Comparison of ENCODE assay signal across 25 mouse cellular contexts in the genomic region with DNA sequence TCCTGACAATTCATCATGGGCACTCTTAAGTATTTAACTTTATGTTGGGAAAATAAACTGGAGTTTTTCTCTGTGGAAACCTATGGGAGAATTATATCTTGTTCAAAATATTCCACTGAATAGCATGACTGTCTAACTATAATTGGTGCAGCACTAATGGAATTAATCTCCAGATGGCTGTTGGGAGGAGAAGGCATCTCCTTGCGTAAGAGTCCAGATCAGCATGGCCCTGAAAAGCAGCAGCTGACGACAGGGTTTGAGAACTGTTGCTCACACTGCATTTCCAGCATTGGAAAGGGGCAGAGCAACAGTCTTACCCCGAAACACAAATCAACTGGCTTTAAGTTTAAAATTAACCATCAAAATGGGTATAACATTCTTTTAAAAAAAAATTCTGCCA.
DNase-seq lines count a peak whose midpoint lies in the region; ATAC-seq and TF ChIP-seq lines count a peak whose summit lies in the region.
"Had no signal": no experiment of that assay in that cellular context is flagged by ENCODE, and none has a peak within 500 bp of the region (broad histone marks: within the 10 kb centered on the region; RNA-seq: fewer than 3 reads in every experiment).

No protein-coding gene starts in this region.

- no peak for TF ChIP-seq CTCF in hindbrain, postnatal 0 days (IDR thresholded peaks at IDR 0.05; ENCODE audit: low read depth)

- H3K36me3 ChIP-seq in hindbrain, postnatal 0 days (ENCODE audit: insufficient read depth, low read length), result peaks cover 13% of the 10 kb centered on the region; the same call in 1 of the 2 replicates
- H3K36me3 ChIP-seq in hindbrain, embryonic 11.5 days (ENCODE audit: control insufficient read depth, insufficient read depth, low read length), result no peaks in the 10 kb centered on the region
- no peaks in the 10 kb centered on the region for H3K36me3 ChIP-seq in hindbrain, embryonic 16.5 days (ENCODE audit: control insufficient read depth, insufficient read depth, low read length)

- no peak overlapping the region for H3K4me3 ChIP-seq in hindbrain, postnatal 0 days (ENCODE audit: low read length)
- no peak overlapping the region for H3K4me3 ChIP-seq in hindbrain, embryonic 11.5 days (ENCODE audit: low read depth, low read length)
- no peak overlapping the region for H3K4me3 ChIP-seq in hindbrain, embryonic 16.5 days (ENCODE audit: low read length)
- H3K4me3 ChIP-seq: embryonic facial prominence, embryonic 13.5 days; hindbrain, embryonic 13.5 days; intestine, embryonic 15.5 days; limb, embryonic 13.5 days; liver, embryonic 13.5 days; midbrain, embryonic 12.5 days; neural tube, embryonic 15.5 days had no signal

- H3K9me3 ChIP-seq in hindbrain, postnatal 0 days (ENCODE audit: low read length), result no peaks in the 10 kb centered on the region
- H3K9me3 ChIP-seq in hindbrain, embryonic 11.5 days (ENCODE audit: control insufficient read depth, low read length), result no peaks in the 10 kb centered on the region
- no peaks in the 10 kb centered on the region for H3K9me3 ChIP-seq in hindbrain, embryonic 16.5 days (ENCODE audit: control insufficient read depth, low read length)
- H3K9me3 ChIP-seq: embryonic facial prominence, embryonic 13.5 days; hindbrain, embryonic 13.5 days; intestine, embryonic 15.5 days; limb, embryonic 13.5 days; liver, embryonic 13.5 days; midbrain, embryonic 12.5 days; neural tube, embryonic 15.5 days had no signal

- no peak overlapping the region for H3K9ac ChIP-seq in hindbrain, postnatal 0 days (replicated peaks; ENCODE audit: low read length)
- no peak overlapping the region for H3K9ac ChIP-seq in hindbrain, embryonic 11.5 days (ENCODE audit: low read depth, low read length)
- no peak overlapping the region for H3K9ac ChIP-seq in hindbrain, embryonic 16.5 days (ENCODE audit: low read depth, low read length)
- H3K9ac ChIP-seq: embryonic facial prominence, embryonic 13.5 days; forebrain, postnatal 0 days; hindbrain, embryonic 13.5 days; intestine, embryonic 15.5 days; limb, embryonic 13.5 days; liver, embryonic 13.5 days; lung, embryonic 14.5 days; midbrain, embryonic 12.5 days; neural tube, embryonic 15.5 days had no signal

- no peak overlapping the region for H3K4me2 ChIP-seq in hindbrain, postnatal 0 days (ENCODE audit: low read depth, low read length)
- no peak overlapping the region for H3K4me2 ChIP-seq in hindbrain, embryonic 11.5 days (replicated peaks; ENCODE audit: low read depth, low read length)
- H3K4me2 ChIP-seq in hindbrain, embryonic 16.5 days (ENCODE audit: low read length), result no peak overlapping the region
- H3K4me2 ChIP-seq: embryonic facial prominence, embryonic 13.5 days; heart, embryonic 11.5 days; hindbrain, embryonic 13.5 days; intestine, embryonic 15.5 days; limb, embryonic 13.5 days; liver, embryonic 13.5 days; lung, embryonic 14.5 days; midbrain, embryonic 12.5 days; neural tube, embryonic 15.5 days had no signal

- WGBS in hindbrain, postnatal 0 days, result 48% methylated on average over 3 of the region's 3 CpGs
- 91% methylated on average over 3 of the region's 3 CpGs for WGBS in hindbrain, embryonic 11.5 days
- WGBS in hindbrain, embryonic 16.5 days, result 59% methylated on average over 3 of the region's 3 CpGs

- no peaks in the 10 kb centered on the region for H3K4me1 ChIP-seq in hindbrain, postnatal 0 days (ENCODE audit: insufficient read depth, low read length)
- H3K4me1 ChIP-seq in hindbrain, embryonic 11.5 days (replicated peaks; ENCODE audit: control insufficient read depth, insufficient read depth, low read length), result no peaks in the 10 kb centered on the region
- H3K4me1 ChIP-seq in hindbrain, embryonic 16.5 days (ENCODE audit: control insufficient read depth, insufficient read depth, low read depth, low read length), result no peaks in the 10 kb centered on the region
- H3K4me1 ChIP-seq: intestine, embryonic 15.5 days; liver, embryonic 13.5 days had no signal

- no peak for ATAC-seq in hindbrain, postnatal 0 days
- no peak for ATAC-seq in hindbrain, embryonic 11.5 days (ENCODE audit: low FRiP score)
- no peak for ATAC-seq in hindbrain, embryonic 16.5 days
- ATAC-seq: forebrain, postnatal 0 days; intestine, embryonic 15.5 days had no signal

- no peaks in the 10 kb centered on the region for H3K27me3 ChIP-seq in hindbrain, postnatal 0 days (ENCODE audit: insufficient read depth, low read length)
- no peaks in the 10 kb centered on the region for H3K27me3 ChIP-seq in hindbrain, embryonic 11.5 days (ENCODE audit: control insufficient read depth, insufficient read depth, low read length)
- no peaks in the 10 kb centered on the region for H3K27me3 ChIP-seq in hindbrain, embryonic 16.5 days (replicated peaks; ENCODE audit: control insufficient read depth, insufficient read depth, low read length)
- H3K27me3 ChIP-seq: embryonic facial prominence, embryonic 13.5 days; hindbrain, embryonic 13.5 days; intestine, embryonic 15.5 days; limb, embryonic 13.5 days; liver, embryonic 13.5 days; midbrain, embryonic 12.5 days; neural tube, embryonic 15.5 days had no signal

- no peak overlapping the region for H3K27ac ChIP-seq in hindbrain, postnatal 0 days
- H3K27ac ChIP-seq in hindbrain, embryonic 11.5 days (ENCODE audit: low read depth, low read length), result no peak overlapping the region
- no peak overlapping the region for H3K27ac ChIP-seq in hindbrain, embryonic 16.5 days (ENCODE audit: low read depth, low read length)
- H3K27ac ChIP-seq: embryonic facial prominence, embryonic 13.5 days; hindbrain, embryonic 13.5 days; intestine, embryonic 15.5 days; liver, embryonic 13.5 days; macrophage; midbrain, embryonic 12.5 days; neural tube, embryonic 15.5 days; stomach, postnatal 0 days had no signal

- DNase-seq in cerebellum, adult 8-10 months, result peak; percentile 25
- DNase-seq in cerebellum, postnatal 4 days (ENCODE audit: low spot score in 2 of 2), result no peak
- peak; percentile 20 for DNase-seq in hindbrain, postnatal 0 days (ENCODE audit: low spot score)
- no peak for DNase-seq in hindbrain, embryonic 11.5 days (ENCODE audit: low spot score)
- DNase-seq in Muller cell, postnatal 12 days (ENCODE audit: inconsistent ontology term), result peak; percentile 62
- peak; percentile 84 for DNase-seq in brain, adult 2 months (ENCODE audit: low read depth, low spot score)
- DNase-seq in ovary, postnatal 10 days (ENCODE audit: low spot score), result no peak
- DNase-seq: B cell, adult 2 months; forebrain, postnatal 0 days; gastrocnemius, postnatal 36 days; heart, postnatal 10 days; kidney, postnatal 4 days; liver, embryonic 13.5 days; lung, embryonic 14.5 days; thymus, postnatal 14 days had no signal

Comparison
In these comparisons a context has a peak if more than half of its experiments do, and no peak if none do; other contexts are left out.
1. DNase-seq: peak in cerebellum, adult 8-10 months (single experiment), hindbrain, postnatal 0 days (single experiment), Muller cell, postnatal 12 days (single experiment) and brain, adult 2 months (single experiment); none in cerebellum, postnatal 4 days (0 of 2), hindbrain, embryonic 11.5 days (single experiment) and ovary, postnatal 10 days (single experiment).